19 mouse cellular contexts compared by ENCODE assay signal in genomic region chr16:40234151-40234895, GRCm38 (mm10).
DNase-seq lines count a peak whose midpoint lies in the region; ATAC-seq lines count a peak whose summit lies in the region.
"Had no signal": no experiment of that assay in that cellular context is flagged by ENCODE, and none has a peak within 500 bp of the region (broad histone marks: within the 10 kb centered on the region; RNA-seq: fewer than 3 reads in every experiment).

No protein-coding gene starts in this region.

- no peak overlapping the region for H3K4me2 ChIP-seq in hindbrain, embryonic 13.5 days
- no peak overlapping the region for H3K4me2 ChIP-seq in hindbrain, embryonic 12.5 days (replicated peaks)
- H3K4me2 ChIP-seq in neural tube, embryonic 13.5 days: no peak overlapping the region
- H3K4me2 ChIP-seq: heart, embryonic 15.5 days; liver, embryonic 11.5 days had no signal

- H3K36me3 ChIP-seq in hindbrain, embryonic 13.5 days: no peaks in the 10 kb centered on the region
- H3K36me3 ChIP-seq in hindbrain, embryonic 12.5 days: no peaks in the 10 kb centered on the region
- H3K36me3 ChIP-seq in neural tube, embryonic 13.5 days: no peaks in the 10 kb centered on the region
- H3K36me3 ChIP-seq: embryonic facial prominence, embryonic 10.5 days; heart, embryonic 15.5 days had no signal

- no peak for ATAC-seq in hindbrain, embryonic 13.5 days (ENCODE audit: low FRiP score)
- ATAC-seq in hindbrain, embryonic 12.5 days (ENCODE audit: low FRiP score): no peak
- peak; percentile 56; the same call in 1 of the 2 replicates for ATAC-seq in neural tube, embryonic 13.5 days (ENCODE audit: low read depth)
- ATAC-seq: liver, postnatal 0 days; lung, postnatal 0 days had no signal

- peak; percentile 40 for DNase-seq in layer of hippocampus, adult 9-11 months
- DNase-seq in layer of hippocampus, adult 9-10 months (ENCODE audit: low spot score): no peak
- DNase-seq in neural tube, embryonic 10.5 days (ENCODE audit: extremely low spot score, low spot score): no peak
- DNase-seq in urinary bladder, adult 18-20 months (ENCODE audit: low spot score in 2 of 2): no peak
- DNase-seq: adrenal gland, postnatal 36 days; cerebellum, adult 11-12 months; cerebellum, postnatal 10 days; heart, postnatal 36 days; kidney, adult 2 months; kidney, postnatal 10 days; liver, postnatal 0 days had no signal

- peaks cover 17% of the 10 kb centered on the region for H3K4me1 ChIP-seq in hindbrain, embryonic 13.5 days (replicated peaks)
- H3K4me1 ChIP-seq in hindbrain, embryonic 12.5 days: no peaks in the 10 kb centered on the region
- H3K4me1 ChIP-seq in neural tube, embryonic 13.5 days (replicated peaks): peaks cover 19% of the 10 kb centered on the region
- H3K4me1 ChIP-seq: embryonic facial prominence, embryonic 10.5 days; heart, embryonic 15.5 days had no signal

- peak overlapping the region; percentile 36; the same call in 1 of the 2 replicates for H3K27ac ChIP-seq in hindbrain, embryonic 13.5 days
- no peak overlapping the region for H3K27ac ChIP-seq in hindbrain, embryonic 12.5 days
- peak overlapping the region; percentile 64; the same call in 1 of the 2 replicates for H3K27ac ChIP-seq in neural tube, embryonic 13.5 days (replicated peaks)
- H3K27ac ChIP-seq: embryonic facial prominence, embryonic 10.5 days; heart, embryonic 15.5 days; macrophage had no signal

- no peaks in the 10 kb centered on the region for H3K27me3 ChIP-seq in hindbrain, embryonic 13.5 days
- H3K27me3 ChIP-seq in hindbrain, embryonic 12.5 days: no peaks in the 10 kb centered on the region
- H3K27me3 ChIP-seq in neural tube, embryonic 13.5 days: no peaks in the 10 kb centered on the region
- H3K27me3 ChIP-seq: heart, embryonic 15.5 days had no signal

- 68% methylated on average over 13 of the region's 13 CpGs for WGBS in hindbrain, embryonic 13.5 days
- WGBS in hindbrain, embryonic 12.5 days: 72% methylated on average over 13 of the region's 13 CpGs
- 54% methylated on average over 13 of the region's 13 CpGs for WGBS in neural tube, embryonic 13.5 days

- no peaks in the 10 kb centered on the region for H3K9me3 ChIP-seq in hindbrain, embryonic 13.5 days
- no peaks in the 10 kb centered on the region for H3K9me3 ChIP-seq in hindbrain, embryonic 12.5 days (replicated peaks)
- no peaks in the 10 kb centered on the region for H3K9me3 ChIP-seq in neural tube, embryonic 13.5 days
- H3K9me3 ChIP-seq: embryonic facial prominence, embryonic 10.5 days; heart, embryonic 15.5 days had no signal

- no peak overlapping the region for H3K9ac ChIP-seq in hindbrain, embryonic 13.5 days
- no peak overlapping the region for H3K9ac ChIP-seq in hindbrain, embryonic 12.5 days
- H3K9ac ChIP-seq in neural tube, embryonic 13.5 days: no peak overlapping the region
- H3K9ac ChIP-seq: heart, embryonic 15.5 days; liver, postnatal 0 days had no signal

- H3K4me3 ChIP-seq in hindbrain, embryonic 13.5 days: no peak overlapping the region
- H3K4me3 ChIP-seq in hindbrain, embryonic 12.5 days: no peak overlapping the region
- H3K4me3 ChIP-seq in neural tube, embryonic 13.5 days: no peak overlapping the region
- H3K4me3 ChIP-seq: embryonic facial prominence, embryonic 10.5 days; heart, embryonic 15.5 days had no signal
